Mouse (Mus musculus) heart, embryonic 10.5 days (tissue): ENCODE measurements around the gene Dhx16. TPM values are rescaled to one million over a fixed set of nuclear protein-coding genes. Genes with fewer than 3 reads are reported as not detected.
"Not testable (repeated sequence)": the region's sequence is repeated elsewhere in the genome, so short reads cannot be mapped to it uniquely, and the experiment has no call there.

Source experiments
- DNase-seq: peaks from one replicate; pipeline ENCODE4 v3.0.0-alpha.2; 2017; ENCODE audit warnings: low spot score
- H3K27ac ChIP-seq: fragments of 300-500 bp; sonication (generic); 2 replicates; pipeline ENCODE4 v1.5.1; 2016; ENCODE audit warnings: mild to moderate bottlenecking
- H3K27me3 ChIP-seq: fragments of 300-500 bp; sonication (generic); 2 replicates; pipeline ENCODE4 v1.6.1; 2016; ENCODE audit warnings: mild to moderate bottlenecking; ENCODE audit not compliant: poor library complexity, insufficient read depth, severe bottlenecking
- H3K36me3 ChIP-seq: fragments of 300-500 bp; sonication (generic); 2 replicates; pipeline ENCODE4 v1.6.1; 2016; ENCODE audit warnings: mild to moderate bottlenecking, moderate library complexity
- H3K4me1 ChIP-seq: fragments of 300-500 bp; sonication (generic); 2 replicates; pipeline ENCODE4 v1.6.1; 2016; ENCODE audit warnings: mild to moderate bottlenecking
- H3K4me3 ChIP-seq: fragments of 300-500 bp; sonication (generic); 2 replicates; pipeline ENCODE4 v1.5.1; 2016; ENCODE audit warnings: mild to moderate bottlenecking, moderate library complexity
- H3K9me3 ChIP-seq: fragments of 300-500 bp; sonication (generic); 2 replicates; pipeline ENCODE4 v1.6.1; 2016; ENCODE audit warnings: mild to moderate bottlenecking, moderate library complexity
- WGBS: fragments of 180-500 bp; shearing (Covaris S2); methylation state at CpG from one replicate; pipeline ENCODE4 v1.1.7; 2016; 5-methylcytosine and 5-hydroxymethylcytosine counted together
- microRNA counts: library from miRNA; unstranded; fragments of <30 nt; microRNA quantifications from one replicate; lab custom pipeline; 2017
- microRNA-seq: library from miRNA; unstranded; fragments of <30 nt; microRNA quantifications from one replicate; pipeline ENCODE4, GENCODE M21; 2017
- polyA plus RNA-seq: library from polyadenylated mRNA; unstranded; fragments of >200 nt; fragmentation: Nextera tagmentation; extraction: Ambion mirVana; gene quantifications from 2 replicates; pipeline ENCODE4 v1.2.1, GENCODE M21; 2016

The Dhx16 gene
- polyA plus RNA-seq, 1 experiment from 2014 or later: 44.5 TPM

- DNase-seq: no peak
- Histone ChIP-seq H3K36me3 (peaks cover 47% of the 10 kb centered on the region), H3K4me3 (no peak overlapping the region), H3K27me3 (no peaks in the 10 kb centered on the region), H3K9me3 (no peaks in the 10 kb centered on the region), H3K27ac (no peak overlapping the region), H3K4me1 (peaks cover 20% of the 10 kb centered on the region)
- 89% methylated on average over 3 of the region's 3 CpGs for WGBS
Measured at GRCm38 (mm10) chr17:35922566-35922965, 42.9 kb downstream of the Dhx16 start.

DNA sequence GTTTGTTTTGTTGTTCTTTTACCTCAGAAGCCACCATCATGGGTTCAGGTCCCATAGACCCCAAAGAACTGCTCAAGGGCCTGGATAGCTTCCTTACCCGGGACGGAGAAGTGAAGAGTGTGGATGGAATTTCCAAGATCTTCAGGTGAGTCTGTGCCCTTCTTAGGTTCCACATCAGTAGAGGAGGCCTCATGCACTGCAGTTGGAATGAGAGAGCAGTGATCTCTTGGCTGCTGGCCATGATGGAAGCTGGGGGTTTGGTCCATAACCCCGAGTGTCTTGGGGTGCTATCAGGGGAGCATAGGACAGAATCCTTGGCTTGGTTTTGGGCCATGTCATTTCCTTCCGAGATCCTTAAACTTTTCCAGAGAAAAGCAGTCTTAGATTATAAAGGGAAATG, 43.7 kb downstream of the Dhx16 start:
- no peaks in the 10 kb centered on the region for H3K9me3 ChIP-seq
- WGBS: 91% methylated on average over 4 of the region's 4 CpGs
- H3K36me3 ChIP-seq: peaks cover 52% of the 10 kb centered on the region
- peaks cover 20% of the 10 kb centered on the region for H3K4me1 ChIP-seq
- H3K27me3 ChIP-seq: no peaks in the 10 kb centered on the region
- no peak overlapping the region for H3K27ac ChIP-seq
- DNase-seq: no peak
- no peak overlapping the region for H3K4me3 ChIP-seq

- no peak overlapping the region for H3K4me3 ChIP-seq
- WGBS: 17% methylated on average over 1 of the region's 1 CpGs
- H3K27ac ChIP-seq: no peak overlapping the region
- DNase-seq: no peak
- H3K36me3 ChIP-seq: peaks cover 89% of the 10 kb centered on the region
- no peaks in the 10 kb centered on the region for H3K27me3 ChIP-seq
- no peaks in the 10 kb centered on the region for H3K9me3 ChIP-seq
- 0 out of 2 replicates have a peak, but pooled peaks cover 4% of the 10 kb centered on the region for H3K4me1 ChIP-seq
Measured at GRCm38 (mm10) chr17:35927471-35927870, 47.9 kb downstream of the Dhx16 start.

GRCm38 (mm10) chr17:35929534-35929933, 49.9 kb downstream of the Dhx16 start:
- H3K27me3 ChIP-seq: no peaks in the 10 kb centered on the region
- no peak overlapping the region for H3K4me3 ChIP-seq
- 94% methylated on average over 2 of the region's 2 CpGs for WGBS
- H3K9me3 ChIP-seq: no peaks in the 10 kb centered on the region
- H3K27ac ChIP-seq: no peak overlapping the region
- DNase-seq: peak; percentile 68
- H3K36me3 ChIP-seq: peaks cover 74% of the 10 kb centered on the region
- H3K4me1 ChIP-seq: 0 out of 2 replicates have a peak, but pooled peaks cover 4% of the 10 kb centered on the region

DNA sequence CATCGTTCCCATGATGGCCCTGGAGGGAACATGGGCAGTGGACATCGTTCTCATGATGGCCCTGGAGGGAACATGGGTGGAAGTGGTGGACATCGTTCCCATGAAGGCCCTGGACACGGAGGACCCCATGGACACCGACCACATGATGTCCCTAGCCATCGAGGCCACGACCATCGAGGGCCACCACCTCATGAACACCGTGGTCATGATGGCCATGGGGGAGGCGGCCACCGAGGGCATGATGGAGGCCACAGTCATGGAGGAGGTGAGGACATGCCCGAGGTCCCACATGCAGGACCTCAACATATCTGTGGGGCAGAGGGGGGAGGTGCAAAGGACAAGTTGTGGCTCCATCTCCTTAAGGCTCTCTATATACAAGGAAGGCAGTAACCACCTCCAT, 51.0 kb downstream of the Dhx16 start:
- DNase-seq: no peak
- H3K36me3 ChIP-seq: peaks cover 64% of the 10 kb centered on the region
- no peak overlapping the region for H3K4me3 ChIP-seq
- no peaks in the 10 kb centered on the region for H3K27me3 ChIP-seq
- no peak overlapping the region for H3K27ac ChIP-seq
- H3K9me3 ChIP-seq: no peaks in the 10 kb centered on the region
- 0 out of 2 replicates have a peak, but pooled peaks cover 4% of the 10 kb centered on the region for H3K4me1 ChIP-seq
- whole genome bisulfite sequencing: 93% methylated on average over 12 of the region's 12 CpGs

DNA sequence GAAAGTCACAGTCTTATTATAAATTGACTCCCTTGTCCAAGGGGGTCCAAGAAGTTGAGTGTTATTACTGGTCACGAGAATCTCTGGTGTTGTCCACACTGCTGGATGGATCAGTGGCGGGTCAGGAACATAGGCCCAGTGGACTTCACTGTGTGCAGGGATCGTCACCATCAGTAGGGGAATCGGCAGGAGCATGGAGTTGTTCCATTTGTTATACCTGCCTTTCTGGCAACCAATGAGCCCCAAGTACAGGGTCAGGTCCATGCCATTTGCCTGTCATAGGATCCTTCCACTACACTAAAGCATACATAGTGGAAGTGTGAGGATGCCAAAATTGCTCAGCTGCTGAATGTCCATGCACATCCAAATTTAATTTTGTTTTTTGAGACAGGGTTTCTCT, 53.0 kb downstream of the Dhx16 start:
- peaks cover 48% of the 10 kb centered on the region for H3K36me3 ChIP-seq

GRCm38 (mm10) chr17:35935763-35936162, 56.1 kb downstream of the Dhx16 start:
- not testable (repeated sequence) for H3K27me3 ChIP-seq, H3K27ac ChIP-seq, H3K9me3 ChIP-seq, H3K4me3 ChIP-seq, DNase-seq, H3K4me1 ChIP-seq
- H3K36me3 ChIP-seq: peaks cover 16% of the 10 kb centered on the region
- WGBS: 89% methylated on average over 14 of the region's 14 CpGs

More for the DNA sequence above, 53.0 kb downstream of the Dhx16 start:
- DNase-seq: no peak
- no peaks in the 10 kb centered on the region for H3K4me1 ChIP-seq
- no peak overlapping the region for H3K27ac ChIP-seq
- WGBS: 93% methylated on average over 4 of the region's 4 CpGs
- no peak overlapping the region for H3K4me3 ChIP-seq
- no peaks in the 10 kb centered on the region for H3K9me3 ChIP-seq
- no peaks in the 10 kb centered on the region for H3K27me3 ChIP-seq

GRCm38 (mm10) chr17:35937700-35938348, 58.2 kb downstream of the Dhx16 start:
- peak; percentile 74 for DNase-seq
- Histone ChIP-seq H3K36me3 (no peaks in the 10 kb centered on the region), H3K27ac (no peak overlapping the region), H3K27me3 (no peaks in the 10 kb centered on the region), H3K4me3 (no peak overlapping the region), H3K4me1 (no peaks in the 10 kb centered on the region), H3K9me3 (0 out of 2 replicates have a peak, but pooled peaks cover 5% of the 10 kb centered on the region)
- WGBS: 33% methylated on average over 2 of the region's 2 CpGs

GRCm38 (mm10) chr17:35939108-35939507, 59.5 kb downstream of the Dhx16 start:
- H3K36me3 ChIP-seq: no peaks in the 10 kb centered on the region
- no peak overlapping the region for H3K4me3 ChIP-seq
- DNase-seq: no peak
- 37% methylated on average over 2 of the region's 2 CpGs for WGBS
- H3K27me3 ChIP-seq: no peaks in the 10 kb centered on the region
- no peaks in the 10 kb centered on the region for H3K4me1 ChIP-seq
- no peak overlapping the region for H3K27ac ChIP-seq
- H3K9me3 ChIP-seq: 0 out of 2 replicates have a peak, but pooled peaks cover 5% of the 10 kb centered on the region

DNA sequence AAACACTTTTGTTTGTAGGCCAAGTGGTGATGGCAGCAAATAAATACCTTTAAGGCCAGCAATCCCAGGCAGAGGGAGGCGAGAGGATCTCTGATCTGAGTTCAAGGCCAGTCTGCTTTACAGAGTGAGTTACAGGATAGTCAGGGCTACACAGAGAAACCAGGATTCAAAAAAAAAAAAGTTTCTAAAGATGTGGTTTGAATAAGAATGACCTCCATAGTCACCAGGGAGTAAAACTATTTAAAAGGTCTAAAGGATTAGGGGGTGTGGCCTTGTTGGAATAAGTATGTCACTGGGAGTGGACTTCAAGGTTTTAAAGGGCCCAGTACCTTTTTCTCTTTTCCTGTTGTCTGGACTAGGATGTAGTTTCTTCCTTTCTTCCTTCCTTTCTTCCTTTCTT, 60.3 kb downstream of the Dhx16 start:
- H3K36me3 ChIP-seq: no peaks in the 10 kb centered on the region
- WGBS: 48% methylated on average over 1 of the region's 1 CpGs

More for the DNA sequence above, 60.3 kb downstream of the Dhx16 start:
- Histone ChIP-seq H3K4me1 (no peaks in the 10 kb centered on the region), H3K9me3 (0 out of 2 replicates have a peak, but pooled peaks cover 5% of the 10 kb centered on the region), H3K27me3 (no peaks in the 10 kb centered on the region), H3K4me3 (no peak overlapping the region), H3K27ac (no peak overlapping the region)
- no peak for DNase-seq

MicroRNAs encoded within 50 kb of the gene (microRNA counts, 519-probe panel; counts per million panel counts)
- microRNA mmu-miR-1894-3p (lab: Ali Mortazavi, UCI) (not detected), microRNA mmu-miR-1894-5p (lab: Ali Mortazavi, UCI) (not detected)

Small RNAs within 50 kb of the gene (microRNA-seq; reads per million reads assigned to microRNA genes)
- gene Gm28033 (1.5 reads per million), gene Mir1894 (not detected)

Other genes with a start within 250 kb of the Dhx16 start
- gene Mucl3, start 236.1 kb upstream of the Dhx16 start, polyA plus RNA-seq: 0.52 and 0.60 TPM in 2 replicates
- gene Vars2, start 212.2 kb upstream of the Dhx16 start, polyA plus RNA-seq: 17.5 and 18.6 TPM in 2 replicates
- gene Gtf2h4, start 206.1 kb upstream of the Dhx16 start, polyA plus RNA-seq: 34.7 and 43.5 TPM in 2 replicates
- 109 and 158 TPM in 2 replicates for gene Ddr1, start 175.2 kb upstream of the Dhx16 start, polyA plus RNA-seq
- gene Ier3, start 58.1 kb upstream of the Dhx16 start, polyA plus RNA-seq: 13.2 and 16.8 TPM in 2 replicates
- 66.2 and 71.7 TPM in 2 replicates for gene Flot1, start 56.6 kb upstream of the Dhx16 start, polyA plus RNA-seq
- 911 and 1,091 TPM in 2 replicates for gene Tubb5, start 41.5 kb upstream of the Dhx16 start, polyA plus RNA-seq
- 25.3 and 29.1 TPM in 2 replicates for gene Mdc1, start 38.3 kb upstream of the Dhx16 start, polyA plus RNA-seq
- gene Nrm, start 18.5 kb upstream of the Dhx16 start, polyA plus RNA-seq: 56.5 and 58.3 TPM in 2 replicates
- gene Ppp1r18, start 14.2 kb upstream of the Dhx16 start, polyA plus RNA-seq: 19.9 and 22.2 TPM in 2 replicates
- gene 2310061I04Rik, start 17.6 kb downstream of the Dhx16 start, polyA plus RNA-seq: 23.8 and 26.7 TPM in 2 replicates
- 59.4 and 78.6 TPM in 2 replicates for gene Atat1, start 30.3 kb downstream of the Dhx16 start, polyA plus RNA-seq
- 99.5 and 111 TPM in 2 replicates for gene Mrps18b, start 36.6 kb downstream of the Dhx16 start, polyA plus RNA-seq
- gene Ppp1r10, start 36.6 kb downstream of the Dhx16 start, polyA plus RNA-seq: 37.6 and 45.2 TPM in 2 replicates
- gene Abcf1, start 89.9 kb downstream of the Dhx16 start, polyA plus RNA-seq: 81.6 and 81.8 TPM in 2 replicates
- gene Gnl1, start 100.0 kb downstream of the Dhx16 start, polyA plus RNA-seq: 47.2 and 49.8 TPM in 2 replicates
- 21.9 and 30.5 TPM in 2 replicates for gene Prr3, start 100.4 kb downstream of the Dhx16 start, polyA plus RNA-seq
- 2.5 and 2.6 TPM in 2 replicates for gene H2-T24, start 140.7 kb downstream of the Dhx16 start, polyA plus RNA-seq
- 1.2 and 3.4 TPM in 2 replicates for gene H2-T23, start 153.0 kb downstream of the Dhx16 start, polyA plus RNA-seq
- 4.4 and 7.2 TPM in 2 replicates for gene H2-T22, start 162.9 kb downstream of the Dhx16 start, polyA plus RNA-seq
- not detected in 2 replicates for gene Gm6034, start 163.1 kb downstream of the Dhx16 start, polyA plus RNA-seq
- gene Gm11127, start 178.6 kb downstream of the Dhx16 start, polyA plus RNA-seq: not detected in 2 replicates
- gene Gm19684, start 241.9 kb downstream of the Dhx16 start, polyA plus RNA-seq: not detected in 2 replicates
- gene Gm7030, start 249.6 kb downstream of the Dhx16 start, polyA plus RNA-seq: not detected in 2 replicates